Mouse (Mus musculus) CD4-positive, CD25-positive, alpha-beta regulatory T cell, adult 2 months (primary cell): ENCODE results near the gene Nck2.

Source experiments
- DNase-seq: peaks from one replicate; pipeline ENCODE4 v3.0.0-alpha.2; 2012; ENCODE audit warnings: low read depth, low spot score

Nck2 gene

DNA sequence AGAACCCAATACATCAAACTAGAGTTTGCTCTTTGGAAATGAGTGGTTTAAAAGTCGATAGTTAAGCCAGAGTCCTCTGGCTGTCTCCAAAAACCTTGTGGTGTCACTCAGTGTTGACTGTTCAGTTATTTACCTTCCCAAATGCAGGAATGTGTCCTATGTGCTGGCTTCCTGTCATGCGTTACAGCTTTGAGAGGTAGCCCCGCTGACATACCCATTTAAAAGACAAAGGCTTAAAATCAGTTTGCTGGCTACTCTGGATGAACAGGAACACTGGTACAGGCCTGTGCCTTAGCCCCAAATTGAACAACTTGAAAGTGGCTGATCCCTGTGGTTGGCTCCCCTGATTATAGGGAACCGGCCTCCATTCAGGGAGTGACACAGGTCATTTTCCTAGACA, 126.7 kb downstream of the Nck2 start:
- no peak for DNase-seq

DNA sequence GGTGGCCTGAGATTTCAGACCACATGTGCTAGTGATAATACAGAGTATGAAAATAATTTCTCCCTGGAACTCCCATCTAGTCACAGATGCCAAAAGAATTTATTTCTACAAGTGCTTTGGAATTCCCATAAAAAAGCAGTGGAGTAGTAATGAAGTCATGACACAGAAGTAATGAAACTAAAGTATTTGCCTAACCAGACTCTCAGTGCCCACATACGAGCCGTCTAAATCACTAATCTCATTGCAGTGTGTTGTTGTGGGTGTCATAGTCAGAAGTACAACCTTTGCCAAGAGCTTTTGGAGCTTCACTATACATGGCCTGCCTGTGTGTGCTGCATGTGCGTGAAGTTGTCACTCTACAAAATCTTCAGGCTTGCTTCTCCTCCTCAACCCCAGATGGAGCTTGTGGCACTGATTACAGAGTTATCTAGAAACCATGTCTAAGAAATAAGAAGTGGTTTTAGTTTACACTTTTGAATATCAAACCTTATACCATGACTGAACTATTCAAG, 130.5 kb downstream of the Nck2 start:
- no peak for DNase-seq

DNA sequence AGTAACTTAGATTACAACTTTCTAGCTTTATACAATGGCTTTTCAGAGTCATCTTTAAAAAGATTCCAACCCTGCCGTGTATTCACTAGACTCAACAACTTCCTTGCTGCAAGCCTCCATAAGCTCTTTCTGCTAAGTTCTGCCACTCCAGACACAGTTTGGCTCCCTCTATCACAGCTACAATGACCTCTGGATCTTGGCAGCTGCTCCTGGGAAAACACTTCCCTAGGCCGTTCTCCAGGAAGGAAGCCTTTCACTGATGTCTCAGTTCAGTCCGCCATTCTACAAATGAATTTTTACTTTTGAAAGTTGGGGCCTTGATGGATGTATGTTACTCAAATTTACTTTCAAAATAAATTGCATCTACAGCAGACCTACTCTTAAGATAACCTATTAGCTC, 133.0 kb downstream of the Nck2 start:
- no peak for DNase-seq

DNA sequence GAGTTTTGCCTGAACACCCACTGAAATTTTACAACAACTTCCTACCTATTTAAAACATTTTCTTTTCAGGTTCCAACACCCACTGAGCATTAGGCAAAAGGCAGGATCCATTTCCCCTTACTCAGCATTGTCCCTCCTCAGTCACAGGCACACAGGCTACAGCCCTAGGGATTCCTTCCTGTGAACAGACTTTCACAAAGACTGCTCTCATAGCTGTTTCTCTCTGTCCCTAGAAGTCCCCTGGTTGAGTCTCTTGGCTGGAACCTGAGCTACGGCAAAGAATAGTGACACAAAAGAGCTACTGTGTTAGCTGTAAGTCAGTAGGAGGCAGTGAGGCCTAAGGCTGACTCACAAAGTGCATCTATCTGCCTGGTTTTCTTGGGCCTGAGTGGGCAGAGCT, 139.2 kb downstream of the Nck2 start:
- DNase-seq: no peak

DNA sequence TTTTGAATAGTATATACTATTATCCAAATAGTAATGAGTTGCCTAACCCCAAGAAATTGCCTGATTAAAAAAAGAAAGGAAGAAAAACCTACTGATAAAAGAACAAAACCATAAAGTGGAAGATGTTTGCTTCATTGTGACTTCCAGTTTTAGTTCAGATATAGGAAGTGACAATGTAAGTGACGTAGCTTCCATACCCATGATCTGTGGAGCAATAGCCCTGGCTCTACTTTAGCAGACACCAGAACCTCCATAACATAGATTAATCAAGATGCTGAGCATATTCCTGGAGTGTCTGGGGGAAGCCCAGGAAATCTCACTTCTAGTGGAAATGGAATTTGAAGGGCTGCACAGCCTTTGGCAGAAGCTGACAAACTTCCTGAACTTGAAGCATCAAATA, 144.6 kb downstream of the Nck2 start:
- no peak for DNase-seq

DNA sequence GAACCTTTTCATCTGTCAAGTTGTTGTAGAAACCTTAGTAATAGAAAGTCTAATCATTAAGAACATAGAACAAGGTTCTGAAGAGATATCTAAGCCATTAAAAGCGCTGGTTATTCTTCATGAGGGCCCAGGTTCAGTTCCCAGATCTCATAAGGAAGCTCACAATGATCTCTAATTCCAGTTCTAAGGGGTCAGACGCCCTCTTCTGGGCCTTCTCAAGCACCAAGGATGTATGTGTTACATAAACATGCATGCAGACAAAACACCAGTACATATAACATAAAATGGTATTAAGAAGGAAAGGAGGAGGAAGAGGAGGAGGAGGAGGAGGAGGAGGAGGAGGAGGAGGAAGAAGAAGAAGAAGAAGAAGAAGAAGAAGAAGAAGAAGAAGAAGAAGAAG, 145.5 kb downstream of the Nck2 start:
- peak; percentile 14 for DNase-seq

DNA sequence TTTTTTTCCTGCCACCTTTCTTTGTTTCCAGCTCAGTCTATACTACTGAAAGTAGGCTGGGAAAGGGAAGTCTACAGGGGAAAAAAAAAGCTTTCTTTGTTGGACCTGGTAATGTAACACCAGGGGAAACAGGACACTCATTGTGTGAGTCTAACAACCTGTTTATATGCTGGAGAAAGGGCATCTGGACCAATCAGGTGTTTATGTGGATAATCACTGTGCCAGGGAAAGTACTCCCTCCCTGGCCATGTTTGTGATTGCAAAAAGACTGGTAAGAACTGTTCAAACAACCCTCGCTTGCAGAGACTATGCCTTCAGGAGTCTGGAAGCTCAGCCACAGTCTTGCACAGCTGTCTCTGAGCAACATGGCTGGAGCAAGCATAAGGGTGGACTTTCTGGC, 146.3 kb downstream of the Nck2 start:
- DNase-seq: no peak

DNA sequence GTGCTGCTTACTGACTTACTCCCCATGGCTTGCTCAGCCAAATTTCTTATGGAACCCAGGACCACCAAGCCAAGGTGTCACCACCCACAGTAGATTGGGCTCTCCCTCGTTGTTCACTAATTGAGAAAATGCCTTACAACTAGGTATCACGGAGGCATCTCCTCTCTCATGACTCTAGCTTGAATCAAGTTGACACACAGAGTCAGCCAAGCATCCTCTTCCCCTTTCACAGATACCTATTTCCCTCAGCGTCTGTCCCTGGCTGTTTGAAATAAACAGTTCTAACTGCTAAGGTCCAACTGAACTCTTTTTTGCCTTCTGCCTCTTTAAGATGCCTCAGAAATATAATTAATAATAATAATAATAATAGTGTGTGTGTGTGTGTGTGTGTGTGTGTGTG, 148.7 kb downstream of the Nck2 start:
- no peak for DNase-seq

DNA sequence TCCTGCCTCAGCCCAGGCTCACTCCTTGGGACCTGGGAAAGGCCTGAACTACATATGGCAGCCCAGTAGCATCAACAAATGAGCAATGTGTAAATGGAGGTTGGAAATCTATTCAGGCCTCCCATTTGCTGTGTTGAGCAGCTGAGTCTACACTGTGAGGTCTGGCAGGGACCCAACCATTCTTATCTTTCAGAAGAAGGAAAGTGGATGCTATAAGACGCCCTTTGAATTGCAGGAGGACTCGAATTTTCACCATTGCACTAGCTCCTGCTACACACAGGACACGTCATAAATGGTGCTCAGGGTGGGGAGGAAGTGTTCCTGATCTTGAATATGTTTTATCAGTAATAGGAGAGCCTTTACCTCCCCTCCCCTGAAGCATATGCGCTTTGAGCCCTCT, 150.4 kb downstream of the Nck2 start:
- DNase-seq: no peak

DNA sequence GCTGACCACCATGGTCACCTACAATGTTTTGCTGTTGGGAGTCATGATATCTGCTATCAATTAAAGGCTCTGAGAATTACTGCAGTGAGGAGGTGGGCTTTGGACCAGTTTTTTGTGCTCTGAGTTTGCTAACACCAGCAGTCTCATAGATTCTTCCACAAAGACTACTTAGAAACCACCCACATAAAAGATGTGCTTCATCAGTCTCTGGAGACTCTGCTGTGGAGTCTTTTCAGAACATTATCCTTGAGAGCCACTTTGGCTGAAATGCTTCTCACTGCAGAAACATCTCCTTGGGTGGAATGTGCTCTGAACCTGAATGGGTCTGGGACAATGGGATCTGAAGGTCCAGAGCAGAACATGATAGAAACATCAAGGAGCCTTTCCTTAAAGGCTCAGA, 153.4 kb downstream of the Nck2 start:
- no peak for DNase-seq

DNA sequence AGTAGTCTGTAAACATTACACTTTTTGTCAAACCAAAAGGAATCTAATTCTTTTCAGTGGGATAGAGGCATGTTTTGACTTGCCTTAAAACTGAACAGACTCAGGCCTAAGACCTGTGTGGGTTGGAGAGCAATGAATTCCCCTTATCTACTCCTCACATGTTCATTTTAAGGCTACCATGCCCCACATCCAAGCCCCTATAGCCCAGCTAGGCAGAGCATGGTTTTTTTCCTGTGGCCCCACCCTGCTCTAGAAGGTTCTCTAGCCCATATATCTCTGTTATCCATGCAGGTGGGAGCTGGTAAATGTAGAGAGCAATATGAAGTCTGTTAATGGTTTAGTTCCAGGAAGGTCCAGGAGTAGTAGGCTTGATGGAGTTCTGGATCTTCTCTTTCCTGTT, 155.1 kb downstream of the Nck2 start:
- DNase-seq: no peak

DNA sequence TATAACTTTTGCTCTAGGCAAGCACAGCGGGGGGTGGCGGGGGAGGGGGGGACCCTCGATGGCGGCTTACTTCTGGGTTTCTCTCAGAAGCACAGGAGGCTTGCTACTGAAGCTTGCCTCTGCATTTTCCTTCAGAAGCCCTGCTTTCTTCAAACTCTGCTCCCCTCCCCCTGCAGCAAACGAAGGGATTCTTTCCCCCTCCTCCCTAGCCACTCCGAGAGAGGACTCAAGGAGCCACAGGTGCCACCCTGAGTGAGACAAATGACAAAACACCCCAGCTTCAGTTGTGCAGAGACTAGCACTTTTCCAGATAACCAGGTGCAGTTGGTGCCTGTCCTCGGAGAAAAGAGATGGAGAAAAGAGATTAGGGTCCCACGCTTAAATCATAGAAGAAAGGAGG, 156.7 kb downstream of the Nck2 start:
- no peak for DNase-seq

DNA sequence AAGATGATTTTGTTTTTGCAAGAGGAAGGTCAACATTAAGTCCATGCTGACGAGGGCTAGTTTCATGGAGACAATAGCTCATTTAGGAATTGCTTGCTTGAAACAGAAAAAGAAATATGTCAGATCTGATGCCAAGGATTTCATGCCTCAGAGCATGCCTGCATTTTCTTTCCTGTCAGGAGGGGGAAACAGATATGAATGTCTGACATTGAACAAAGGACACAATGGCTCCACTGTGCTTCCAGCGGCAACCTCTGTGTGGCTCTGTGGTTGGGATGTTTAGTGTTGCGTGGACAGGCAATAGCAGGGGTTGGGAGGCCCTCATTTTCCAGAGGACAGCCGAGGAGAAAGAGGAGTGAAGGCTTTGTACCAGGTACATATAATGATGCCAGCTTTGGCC, 171.6 kb downstream of the Nck2 start:
- DNase-seq: no peak
